Comparison of ENCODE assay signal across 9 mouse cellular contexts in the genomic region with DNA sequence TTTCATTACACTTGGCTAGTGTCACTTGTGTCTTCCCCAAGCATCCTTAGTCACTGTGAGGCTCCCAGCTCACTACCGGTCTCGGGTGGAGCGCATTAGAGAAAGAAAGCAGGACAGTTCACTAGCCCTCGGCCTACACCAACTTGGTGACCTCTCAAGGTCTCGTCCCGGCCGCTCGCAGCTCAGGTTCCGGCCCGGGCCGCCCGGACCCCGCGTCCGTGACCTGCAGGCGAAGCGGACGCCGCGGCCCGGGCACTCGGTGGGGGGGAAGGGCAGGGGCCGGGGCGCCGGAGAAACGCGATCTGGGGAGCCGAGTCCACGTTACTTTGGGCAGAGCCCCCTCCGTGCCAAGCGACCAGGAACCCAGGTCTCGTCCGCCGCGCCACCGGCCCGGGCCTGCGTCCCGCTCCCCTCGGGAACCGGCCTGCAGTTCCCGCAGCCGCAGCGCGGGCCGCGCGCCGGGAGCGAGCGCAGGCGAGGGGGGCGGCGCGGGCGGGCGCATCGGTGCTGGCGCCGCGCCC. TPM values are rescaled to one million over a fixed set of nuclear protein-coding genes. Genes with fewer than 3 reads are reported as not detected.
DNase-seq lines count a peak whose midpoint lies in the region; ATAC-seq and TF ChIP-seq lines count a peak whose summit lies in the region.
"Had no signal": no experiment of that assay in that cellular context is flagged by ENCODE, and none has a peak within 500 bp of the region (broad histone marks: within the 10 kb centered on the region; RNA-seq: fewer than 3 reads in every experiment).

No protein-coding gene starts in this region.

- no peak for ATAC-seq in G1E (ENCODE audit: extremely low read depth, insufficient number of reproducible peaks, low FRiP score, poor library complexity, severe bottlenecking)
- peak; percentile 44 for ATAC-seq in heart, embryonic 15.5 days (replicated peaks; ENCODE audit: insufficient number of reproducible peaks, insufficient read depth, low FRiP score, low read depth)
- no peak; the same call in 1 of the 2 replicates for ATAC-seq in lung, embryonic 14.5 days (ENCODE audit: insufficient read depth)
- peak; percentile 76 for ATAC-seq in neural tube, embryonic 14.5 days (ENCODE audit: low read depth)

- no peak for DNase-seq in G1E (ENCODE audit: low spot score)
- DNase-seq in adrenal gland, postnatal 25 days = peak; percentile 49
- peak; percentile 68 for DNase-seq in forebrain, embryonic 10.5 days (ENCODE audit: extremely low spot score, low spot score)
- DNase-seq in kidney, postnatal 10 days = peak; percentile 67
- peak; percentile 61 for DNase-seq in lung, embryonic 14.5 days
- DNase-seq in cerebellum, postnatal 36 days = no peak

- under 1% methylated on average over 57 of the region's 61 CpGs for WGBS in forebrain, embryonic 10.5 days
- WGBS in heart, embryonic 15.5 days = under 1% methylated on average over 60 of the region's 61 CpGs
- under 1% methylated on average over 43 of the region's 61 CpGs for WGBS in lung, embryonic 14.5 days
- WGBS in neural tube, embryonic 14.5 days = under 1% methylated on average over 30 of the region's 61 CpGs

- H3K4me2 ChIP-seq in heart, embryonic 15.5 days = peak overlapping the region; percentile 77
- peak overlapping the region; percentile 83 for H3K4me2 ChIP-seq in lung, embryonic 14.5 days
- H3K4me2 ChIP-seq in neural tube, embryonic 14.5 days (ENCODE audit: low read depth, low read length) = peak overlapping the region; percentile 86

- peak overlapping the region; percentile 99 for H3K27ac ChIP-seq in forebrain, embryonic 10.5 days
- peak overlapping the region; percentile 92 for H3K27ac ChIP-seq in heart, embryonic 15.5 days
- H3K27ac ChIP-seq in lung, embryonic 14.5 days (ENCODE audit: low read depth) = peak overlapping the region; percentile 97
- peak overlapping the region; percentile 85 for H3K27ac ChIP-seq in neural tube, embryonic 14.5 days (ENCODE audit: low read depth, low read length)

- peak overlapping the region; percentile 97 for H3K4me3 ChIP-seq in G1E (ENCODE audit: low read depth, low read length)
- H3K4me3 ChIP-seq in forebrain, embryonic 10.5 days = peak overlapping the region; percentile 98
- H3K4me3 ChIP-seq in heart, embryonic 15.5 days = peak overlapping the region; percentile 94
- peak overlapping the region; percentile 95 for H3K4me3 ChIP-seq in lung, embryonic 14.5 days (ENCODE audit: low read depth, low read length)
- H3K4me3 ChIP-seq in neural tube, embryonic 14.5 days (ENCODE audit: low read depth, low read length) = peak overlapping the region; percentile 98

- peaks cover 31% of the 10 kb centered on the region for H3K36me3 ChIP-seq in G1E (replicated peaks)
- peaks cover 26% of the 10 kb centered on the region for H3K36me3 ChIP-seq in forebrain, embryonic 10.5 days (replicated peaks)
- H3K36me3 ChIP-seq in heart, embryonic 15.5 days = no peaks in the 10 kb centered on the region
- H3K36me3 ChIP-seq in lung, embryonic 14.5 days (ENCODE audit: insufficient read depth) = no peaks in the 10 kb centered on the region; the same call in 1 of the 2 replicates
- no peaks in the 10 kb centered on the region for H3K36me3 ChIP-seq in neural tube, embryonic 14.5 days (ENCODE audit: control insufficient read depth, insufficient read depth, low read length)

- no peaks in the 10 kb centered on the region for H3K9me3 ChIP-seq in G1E (replicated peaks)
- 0 out of 2 replicates have a peak, but pooled peaks cover 2% of the 10 kb centered on the region for H3K9me3 ChIP-seq in forebrain, embryonic 10.5 days
- no peaks in the 10 kb centered on the region for H3K9me3 ChIP-seq in heart, embryonic 15.5 days (replicated peaks)
- no peaks in the 10 kb centered on the region for H3K9me3 ChIP-seq in lung, embryonic 14.5 days (ENCODE audit: low read depth, low read length)
- no peaks in the 10 kb centered on the region for H3K9me3 ChIP-seq in neural tube, embryonic 14.5 days (ENCODE audit: control insufficient read depth, low read length)

- H3K27me3 ChIP-seq in G1E (ENCODE audit: insufficient read depth, low read length) = no peaks in the 10 kb centered on the region
- H3K27me3 ChIP-seq in forebrain, embryonic 10.5 days (ENCODE audit: poor library complexity, severe bottlenecking) = no peaks in the 10 kb centered on the region
- H3K27me3 ChIP-seq in heart, embryonic 15.5 days = no peaks in the 10 kb centered on the region
- no peaks in the 10 kb centered on the region for H3K27me3 ChIP-seq in lung, embryonic 14.5 days (ENCODE audit: insufficient read depth, low read length)
- H3K27me3 ChIP-seq in neural tube, embryonic 14.5 days (ENCODE audit: control insufficient read depth, insufficient read depth, low read length) = no peaks in the 10 kb centered on the region

- H3K9ac ChIP-seq in heart, embryonic 15.5 days = peak overlapping the region; percentile 88
- H3K9ac ChIP-seq in lung, embryonic 14.5 days = peak overlapping the region; percentile 99
- peak overlapping the region; percentile 89 for H3K9ac ChIP-seq in neural tube, embryonic 14.5 days (replicated peaks; ENCODE audit: low read depth, low read length)

- peaks cover 39% of the 10 kb centered on the region for H3K4me1 ChIP-seq in G1E (ENCODE audit: insufficient read depth, low read depth, low read length)
- peaks cover 37% of the 10 kb centered on the region for H3K4me1 ChIP-seq in forebrain, embryonic 10.5 days
- H3K4me1 ChIP-seq in heart, embryonic 15.5 days (replicated peaks) = peaks cover 15% of the 10 kb centered on the region
- H3K4me1 ChIP-seq in lung, embryonic 14.5 days (ENCODE audit: insufficient read depth) = peaks cover 14% of the 10 kb centered on the region
- H3K4me1 ChIP-seq in neural tube, embryonic 14.5 days (ENCODE audit: control insufficient read depth, insufficient read depth, low read length) = 0 out of 2 replicates have a peak, but pooled peaks cover 4% of the 10 kb centered on the region

- TF ChIP-seq CTCF in G1E (IDR thresholded peaks at IDR 0.05; ENCODE audit: low read depth, low read length) = no peak
- TF ChIP-seq CTCF in lung, embryonic 14.5 days (IDR thresholded peaks at IDR 0.05; ENCODE audit: low read depth) = no peak

RNA-seq across cellular contexts. Expression of a gene that starts 0.3 kb away (rescaled TPM):
- total RNA-seq in G1E (2014; fragmentation: Nextera tagmentation) (37.2 and 38.6 TPM in 2 replicates), G1E (2017) (33.6 and 37.3 TPM in 2 replicates)
- 0.51 and 0.77 TPM in 2 replicates for polyA plus RNA-seq in G1E (2012)
- 7.5 and 9.3 TPM in 2 replicates for total RNA-seq in adrenal gland, postnatal 25 days (2021)
- polyA plus RNA-seq in forebrain, embryonic 10.5 days (2016; fragmentation: Nextera tagmentation; extraction: Ambion mirVana) = 28.0 and 28.1 TPM in 2 replicates
- polyA plus RNA-seq in heart, embryonic 15.5 days (2015; fragmentation: Nextera tagmentation; extraction: Ambion mirVana) = 12.3 and 13.4 TPM in 2 replicates
- 23.6 and 24.3 TPM in 2 replicates for polyA plus RNA-seq in lung, embryonic 14.5 days (2014; fragmentation: Nextera tagmentation; extraction: Ambion mirVana)
- polyA plus RNA-seq in neural tube, embryonic 14.5 days (2014; fragmentation: Nextera tagmentation; extraction: Ambion mirVana) = 10.3 and 11.6 TPM in 2 replicates

RNA-seq across cellular contexts. Expression of a gene that starts 56.2 kb away (rescaled TPM):
- total RNA-seq in G1E (2014; fragmentation: Nextera tagmentation) (not detected in 2 replicates), G1E (2017) (0.11 and 0.12 TPM in 2 replicates)
- not detected in 2 replicates for polyA plus RNA-seq in G1E (2012)
- total RNA-seq in adrenal gland, postnatal 25 days (2021) = not detected in 2 replicates
- polyA plus RNA-seq in forebrain, embryonic 10.5 days (2016; fragmentation: Nextera tagmentation; extraction: Ambion mirVana) = 0.11 and 0.17 TPM in 2 replicates
- 0.08 TPM in 1 of 2 replicates, not detected in the other for polyA plus RNA-seq in heart, embryonic 15.5 days (2015; fragmentation: Nextera tagmentation; extraction: Ambion mirVana)
- polyA plus RNA-seq in lung, embryonic 14.5 days (2014; fragmentation: Nextera tagmentation; extraction: Ambion mirVana) = 0.33 and 0.45 TPM in 2 replicates
- polyA plus RNA-seq in neural tube, embryonic 14.5 days (2014; fragmentation: Nextera tagmentation; extraction: Ambion mirVana) = not detected in 2 replicates
- total RNA-seq: layer of hippocampus, postnatal 25 days had no signal

Comparison
In these comparisons a context has a peak if more than half of its experiments do, and no peak if none do; other contexts are left out.
1. ATAC-seq: peak in heart, embryonic 15.5 days (single experiment) and neural tube, embryonic 14.5 days (single experiment); none in G1E (single experiment) and lung, embryonic 14.5 days (single experiment).
2. DNase-seq: peak in adrenal gland, postnatal 25 days (single experiment), forebrain, embryonic 10.5 days (single experiment), kidney, postnatal 10 days (single experiment) and lung, embryonic 14.5 days (single experiment); none in G1E (single experiment) and cerebellum, postnatal 36 days (0 of 2).
3. Peak in every context shown above with its lines, with median percentiles within 50 percentile points of each other: H3K4me3 ChIP-seq, H3K27ac ChIP-seq, H3K4me2 ChIP-seq and H3K9ac ChIP-seq.